8 mouse cellular contexts compared by ENCODE assay signal in genomic region chr7:138907043-138907442, GRCm38 (mm10). TPM values are rescaled to one million over a fixed set of nuclear protein-coding genes. Genes with fewer than 3 reads are reported as not detected.
DNase-seq lines count a peak whose midpoint lies in the region; ATAC-seq and TF ChIP-seq lines count a peak whose summit lies in the region.

No protein-coding gene starts in this region.

- H3K9ac ChIP-seq in liver, embryonic 16.5 days (ENCODE audit: low read depth, low read length): 0 out of 2 replicates have a peak overlapping the region, but pooled peaks have one; percentile 8
- H3K9ac ChIP-seq in neural tube, embryonic 14.5 days (replicated peaks; ENCODE audit: low read depth, low read length): 0 out of 2 replicates have a peak overlapping the region, but pooled peaks have one; percentile 1

- H3K4me2 ChIP-seq in liver, embryonic 16.5 days (ENCODE audit: low read depth, low read length): peak overlapping the region; percentile 43
- H3K4me2 ChIP-seq in neural tube, embryonic 14.5 days (ENCODE audit: low read depth, low read length): peak overlapping the region; percentile 32; the same call in 1 of the 2 replicates

- ATAC-seq in liver, embryonic 16.5 days (ENCODE audit: low read depth): peak; percentile 38
- no peak for ATAC-seq in neural tube, embryonic 14.5 days (ENCODE audit: low read depth)
- ATAC-seq in CD4-positive, CD25-positive, alpha-beta regulatory T cell, adult 4 months: no peak

- no peak overlapping the region; the same call in 1 of the 2 replicates for H3K27ac ChIP-seq in cortical plate, adult 2 months (ENCODE audit: insufficient read depth, low read length)
- H3K27ac ChIP-seq in liver, embryonic 16.5 days (ENCODE audit: low read length): peak overlapping the region; percentile 63
- no peak overlapping the region for H3K27ac ChIP-seq in neural tube, embryonic 14.5 days (ENCODE audit: low read depth, low read length)

- TF ChIP-seq CTCF in cortical plate, adult 2 months (IDR thresholded peaks at IDR 0.05; ENCODE audit: extremely low read depth, insufficient read depth, low read length): no peak

- H3K4me3 ChIP-seq in cortical plate, adult 2 months (ENCODE audit: insufficient read depth, low read length): peak overlapping the region; percentile 17
- H3K4me3 ChIP-seq in liver, embryonic 16.5 days (ENCODE audit: low read depth, low read length): peak overlapping the region; percentile 36
- H3K4me3 ChIP-seq in neural tube, embryonic 14.5 days (ENCODE audit: low read depth, low read length): no peak overlapping the region; the same call in 1 of the 2 replicates

- 0 out of 2 replicates have a peak, but pooled peaks cover 5% of the 10 kb centered on the region for H3K4me1 ChIP-seq in cortical plate, adult 2 months (ENCODE audit: control insufficient read depth, insufficient read depth, low read length)
- H3K4me1 ChIP-seq in liver, embryonic 16.5 days (ENCODE audit: control insufficient read depth, low read depth, low read length): peaks cover 44% of the 10 kb centered on the region
- peaks cover 7% of the 10 kb centered on the region; the same call in 1 of the 2 replicates for H3K4me1 ChIP-seq in neural tube, embryonic 14.5 days (ENCODE audit: control insufficient read depth, insufficient read depth, low read length)

- peak; percentile 45 for DNase-seq in urinary bladder, postnatal 14 days (ENCODE audit: low spot score)
- DNase-seq in urinary bladder, adult 2 months (ENCODE audit: low spot score): no peak
- peak; percentile 98 for DNase-seq in heart, adult 11 months
- peak; percentile 59 for DNase-seq in kidney, adult 11 months

- no peaks in the 10 kb centered on the region for H3K36me3 ChIP-seq in liver, embryonic 16.5 days (ENCODE audit: control insufficient read depth, insufficient read depth)
- no peaks in the 10 kb centered on the region for H3K36me3 ChIP-seq in neural tube, embryonic 14.5 days (ENCODE audit: control insufficient read depth, insufficient read depth, low read length)

- no peak; the same call in 1 of the 2 replicates for TF ChIP-seq POLR2A in cortical plate, adult 2 months (IDR thresholded peaks at IDR 0.05; ENCODE audit: extremely low read depth, insufficient read depth, low read length)

- H3K9me3 ChIP-seq in liver, embryonic 16.5 days (replicated peaks; ENCODE audit: control insufficient read depth, low read length): no peaks in the 10 kb centered on the region
- no peaks in the 10 kb centered on the region for H3K9me3 ChIP-seq in neural tube, embryonic 14.5 days (ENCODE audit: control insufficient read depth, low read length)

- WGBS in liver, embryonic 16.5 days (ENCODE audit: insufficient replicate concordance): 12% methylated on average over 7 of the region's 7 CpGs
- 13% methylated on average over 7 of the region's 7 CpGs for WGBS in neural tube, embryonic 14.5 days

- no peaks in the 10 kb centered on the region for H3K27me3 ChIP-seq in liver, embryonic 16.5 days (ENCODE audit: control insufficient read depth, insufficient read depth, low read depth, low read length)
- no peaks in the 10 kb centered on the region for H3K27me3 ChIP-seq in neural tube, embryonic 14.5 days (ENCODE audit: control insufficient read depth, insufficient read depth, low read length)

RNA-seq across cellular contexts. Expression of gene Bnip3, which starts 2.3 kb away (rescaled TPM):
- 55.6 and 61.9 TPM in 2 replicates for polyA plus RNA-seq in urinary bladder, adult 2 months (2012; rRNA removed)
- 99.4 and 105 TPM in 2 replicates for polyA plus RNA-seq in cortical plate, adult 2 months (2012; rRNA removed)
- 186 and 192 TPM in 2 replicates for polyA plus RNA-seq in liver, embryonic 16.5 days (2015; fragmentation: Nextera tagmentation; extraction: Ambion mirVana)
- polyA plus RNA-seq in neural tube, embryonic 14.5 days (2014; fragmentation: Nextera tagmentation; extraction: Ambion mirVana): 126 and 143 TPM in 2 replicates
- 10 to 100 TPM; 18.6 to 23.3 TPM for polyA plus RNA-seq in CD4-positive, CD25-positive, alpha-beta regulatory T cell, adult 4 months (2017; shearing (Covaris generic))

RNA-seq across cellular contexts. Expression of gene Jakmip3, which starts 33.5 kb away (rescaled TPM):
- polyA plus RNA-seq in urinary bladder, adult 2 months (2012; rRNA removed): 0.94 and 1.0 TPM in 2 replicates
- polyA plus RNA-seq in cortical plate, adult 2 months (2012; rRNA removed): 49.2 and 50.2 TPM in 2 replicates
- not detected in 2 replicates for polyA plus RNA-seq in liver, embryonic 16.5 days (2015; fragmentation: Nextera tagmentation; extraction: Ambion mirVana)
- 10.1 and 15.0 TPM in 2 replicates for polyA plus RNA-seq in neural tube, embryonic 14.5 days (2014; fragmentation: Nextera tagmentation; extraction: Ambion mirVana)
- not detected for polyA plus RNA-seq in CD4-positive, CD25-positive, alpha-beta regulatory T cell, adult 4 months (2017; shearing (Covaris generic))
